Mouse (Mus musculus) midbrain, postnatal 0 days (tissue): Measurements from ENCODE around the gene Slx4ip. TPM values are rescaled to one million over a fixed set of nuclear protein-coding genes. Genes with fewer than 3 reads are reported as not detected.

Experiments
- ATAC-seq: fragments of 200-750 bp; cut with Nextera tagmentation; 2 replicates; pipeline ENCODE4 v1.8.0; 2017; ENCODE audit warnings: moderate number of reproducible peaks, mild to moderate bottlenecking, moderate TSS enrichment, moderate library complexity; ENCODE audit not compliant: low FRiP score
- DNase-seq: peaks from one replicate; pipeline ENCODE4 v3.0.0-alpha.2; 2015; ENCODE audit warnings: low spot score
- H3K27ac ChIP-seq: fragments of 300-500 bp; sonication (generic); 2 replicates; pipeline ENCODE4 v1.5.1; 2014; ENCODE audit warnings: low read depth, mild to moderate bottlenecking, low read length, mixed read lengths
- H3K27me3 ChIP-seq: fragments of 300-500 bp; sonication (generic); 2 replicates; pipeline ENCODE4 v1.6.1; 2014; ENCODE audit warnings: low read length, control low read depth, mixed read lengths; ENCODE audit not compliant: insufficient read depth
- H3K36me3 ChIP-seq: fragments of 300-500 bp; sonication (generic); 2 replicates; pipeline ENCODE4 v1.6.1; 2014; ENCODE audit warnings: low read length, control low read depth, mixed read lengths; ENCODE audit not compliant: insufficient read depth
- H3K4me1 ChIP-seq: fragments of 300-500 bp; sonication (generic); 2 replicates; pipeline ENCODE4 v1.6.1; 2014; ENCODE audit warnings: mild to moderate bottlenecking, control low read depth, antibody characterized with exemption, low read length, mixed read lengths; ENCODE audit not compliant: insufficient read depth
- H3K4me2 ChIP-seq: fragments of 300-500 bp; sonication (generic); 2 replicates; pipeline ENCODE4 v1.6.1; 2014; ENCODE audit warnings: low read depth, mild to moderate bottlenecking, low read length, mixed read lengths; ENCODE audit not compliant: poor library complexity, severe bottlenecking
- H3K4me3 ChIP-seq: fragments of 300-500 bp; sonication (generic); 2 replicates; pipeline ENCODE4 v1.5.1; 2014; ENCODE audit warnings: low read depth, mild to moderate bottlenecking, low read length, moderate library complexity
- H3K9ac ChIP-seq: fragments of 300-500 bp; sonication (generic); replicated peaks from 2 replicates; pipeline ENCODE4 v1.6.1; 2014; ENCODE audit warnings: mild to moderate bottlenecking, low read length, moderate library complexity, mixed read lengths; ENCODE audit not compliant: poor library complexity, severe bottlenecking
- H3K9me3 ChIP-seq: fragments of 300-500 bp; sonication (generic); 2 replicates; pipeline ENCODE4 v1.6.1; 2016; ENCODE audit warnings: low read length, control low read depth
- CTCF ChIP-seq: IDR thresholded peaks from 2 replicates; pipeline ENCODE4 v1.5.1; 2016; ENCODE audit warnings: antibody characterized with exemption, mild to moderate bottlenecking
- WGBS: fragments of 180-500 bp; shearing (Covaris S2); extraction: QIAGEN DNeasy Blood & Tissue Kit; methylation state at CpG from one replicate; pipeline ENCODE4 v1.1.7; 2014; 5-methylcytosine and 5-hydroxymethylcytosine counted together
- polyA plus RNA-seq: library from polyadenylated mRNA; unstranded; fragments of >200 nt; fragmentation: Nextera tagmentation; extraction: Ambion mirVana; gene quantifications from 2 replicates; pipeline ENCODE4 v1.2.1, GENCODE M21; 2015
- total RNA-seq: library from RNA; depleted of rRNA; stranded (reverse); fragments of >200 nt; gene quantifications from 2 replicates; pipeline ENCODE4 v1.2.3, GENCODE M21; 2014

The Slx4ip gene
- total and polyA plus RNA-seq, 2 experiments from 2014 or later, result 8.5 to 9.7 TPM

DNA sequence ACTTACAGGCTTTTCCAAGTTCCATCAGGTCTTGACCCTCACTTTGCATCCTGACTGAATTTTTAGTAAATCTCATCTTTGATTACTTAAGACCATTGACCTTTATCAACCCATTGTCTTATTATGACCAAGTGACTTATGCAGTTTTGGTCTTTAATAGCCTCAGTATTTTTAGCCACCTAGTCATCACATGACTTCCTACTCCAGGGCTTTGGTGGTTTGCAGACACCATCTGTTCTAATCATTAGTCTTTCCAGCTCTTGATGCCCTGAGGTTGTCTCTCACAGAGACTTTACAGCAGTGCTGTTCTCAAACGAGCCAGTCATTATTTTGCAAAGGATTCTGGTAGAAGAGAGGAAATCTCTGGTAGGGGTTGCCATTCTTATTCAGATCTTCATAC, 121.0 kb downstream of the Slx4ip start:
- TF ChIP-seq CTCF, result no peak
- WGBS, result 50% methylated on average over 1 of the region's 1 CpGs
- H3K4me3 ChIP-seq, result no peak overlapping the region
- DNase-seq, result no peak
- no peak overlapping the region for H3K9ac ChIP-seq
- no peaks in the 10 kb centered on the region for H3K36me3 ChIP-seq
- H3K4me1 ChIP-seq, result no peaks in the 10 kb centered on the region
- H3K27me3 ChIP-seq, result no peaks in the 10 kb centered on the region
- H3K4me2 ChIP-seq, result no peak overlapping the region
- no peaks in the 10 kb centered on the region for H3K9me3 ChIP-seq
- no peak for ATAC-seq
- H3K27ac ChIP-seq, result no peak overlapping the region

DNA sequence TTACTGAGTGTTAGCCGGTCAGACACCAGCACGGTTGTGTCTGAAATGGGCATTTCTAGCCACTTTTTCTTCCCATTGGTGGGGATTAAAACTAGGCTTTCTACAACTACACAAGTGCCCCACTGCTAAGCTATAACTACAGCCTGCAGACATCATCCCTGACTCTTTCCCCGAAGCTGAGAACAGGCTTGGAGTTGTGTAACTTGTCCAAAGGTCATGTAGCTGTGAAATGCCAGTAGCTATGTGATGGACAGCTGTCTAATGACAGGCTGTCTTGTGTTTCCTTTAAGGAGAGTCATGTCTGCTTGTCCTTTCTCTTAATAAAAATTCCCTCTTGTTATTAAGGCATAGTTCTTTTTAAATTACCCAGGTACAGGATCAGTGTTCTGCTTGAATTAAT, 122.1 kb downstream of the Slx4ip start:
- ATAC-seq (no peak), DNase-seq (no peak)
- Histone ChIP-seq H3K4me1 (no peaks in the 10 kb centered on the region), H3K4me2 (no peak overlapping the region), H3K9ac (no peak overlapping the region), H3K27me3 (no peaks in the 10 kb centered on the region), H3K36me3 (no peaks in the 10 kb centered on the region), H3K9me3 (no peaks in the 10 kb centered on the region), H3K4me3 (no peak overlapping the region), H3K27ac (no peak overlapping the region)
- WGBS, result 72% methylated on average over 3 of the region's 3 CpGs
- no peak for TF ChIP-seq CTCF

DNA sequence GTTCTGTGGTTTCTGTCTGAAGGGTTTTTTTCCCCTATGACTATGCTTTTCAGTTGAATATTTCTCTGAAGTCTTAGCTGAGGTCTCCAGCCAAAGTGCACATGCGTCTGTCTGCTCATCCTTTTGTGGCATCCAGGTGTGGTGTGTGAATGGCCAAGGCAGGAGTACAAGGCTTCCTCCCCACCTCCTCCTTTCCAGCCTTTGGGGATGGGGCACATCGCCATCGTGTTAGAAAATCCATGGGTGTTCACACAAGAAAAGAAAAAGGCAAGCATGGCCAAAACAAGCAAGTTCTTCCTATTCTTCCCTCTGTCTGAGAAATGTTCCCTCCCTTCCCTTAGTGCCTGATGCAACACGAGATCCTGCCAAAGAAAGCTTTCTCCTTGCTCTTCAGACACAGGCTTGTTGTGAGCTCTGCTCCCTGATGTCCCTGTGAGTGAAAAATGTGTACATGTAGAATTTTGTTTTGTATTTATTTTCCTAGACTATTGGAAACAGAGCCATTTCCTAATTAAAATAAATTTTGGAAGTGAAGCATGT, 122.9 kb downstream of the Slx4ip start:
- Histone ChIP-seq H3K4me2 (no peak overlapping the region), H3K9ac (no peak overlapping the region), H3K36me3 (no peaks in the 10 kb centered on the region), H3K9me3 (no peaks in the 10 kb centered on the region), H3K27me3 (no peaks in the 10 kb centered on the region), H3K4me3 (no peak overlapping the region), H3K4me1 (no peaks in the 10 kb centered on the region), H3K27ac (no peak overlapping the region)
- ATAC-seq (no peak), DNase-seq (peak; percentile 12)
- WGBS, result 57% methylated on average over 4 of the region's 4 CpGs
- TF ChIP-seq CTCF, result no peak

DNA sequence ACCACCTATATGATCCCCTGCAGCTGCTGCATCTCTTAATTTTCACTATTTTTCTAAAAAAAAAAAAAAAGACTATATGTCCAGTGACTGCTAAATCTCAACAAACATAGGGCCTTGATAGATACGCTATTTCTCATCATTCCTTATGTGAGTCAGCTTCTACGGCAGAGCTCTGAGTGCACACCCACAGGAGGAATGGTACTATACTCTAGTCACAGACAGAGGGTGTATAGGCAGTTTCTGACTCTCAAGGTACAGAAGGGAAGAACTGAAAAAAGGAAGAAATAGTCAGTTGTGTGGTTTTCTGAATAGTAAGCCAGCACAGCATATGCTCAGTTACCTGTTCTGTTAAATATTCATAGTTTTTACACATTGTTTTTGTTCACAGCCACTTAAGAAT, 123.4 kb downstream of the Slx4ip start:
- no peak overlapping the region for H3K9ac ChIP-seq
- no peak overlapping the region for H3K4me2 ChIP-seq
- no peaks in the 10 kb centered on the region for H3K27me3 ChIP-seq
- no peaks in the 10 kb centered on the region for H3K4me1 ChIP-seq
- DNase-seq (no peak), ATAC-seq (no peak)
- H3K27ac ChIP-seq, result no peak overlapping the region
- no peak overlapping the region for H3K4me3 ChIP-seq
- no peaks in the 10 kb centered on the region for H3K36me3 ChIP-seq
- 83% methylated on average over 2 of the region's 2 CpGs for WGBS
- no peaks in the 10 kb centered on the region for H3K9me3 ChIP-seq
- TF ChIP-seq CTCF, result no peak

DNA sequence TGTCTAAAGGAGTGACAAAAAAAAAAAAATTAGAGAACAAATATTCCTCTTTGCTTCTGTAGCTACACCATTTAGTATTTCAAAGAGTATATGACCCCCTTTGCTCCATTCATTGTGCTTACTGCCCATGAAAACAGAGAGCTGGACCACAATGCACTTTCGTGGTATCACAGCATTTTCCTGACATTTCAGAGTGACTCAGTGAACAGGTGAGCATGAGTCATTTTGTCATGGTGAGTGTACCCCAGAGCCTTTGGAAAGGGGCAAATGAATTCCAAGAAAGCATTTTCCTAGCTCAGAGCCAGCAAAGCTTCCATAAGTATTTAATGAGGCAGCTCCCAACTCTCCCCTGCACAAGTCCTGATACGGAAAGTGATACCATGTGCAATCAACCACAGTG, 153.1 kb downstream of the Slx4ip start:
- Histone ChIP-seq H3K4me1 (no peaks in the 10 kb centered on the region), H3K4me3 (no peak overlapping the region), H3K27ac (no peak overlapping the region), H3K9ac (no peak overlapping the region), H3K27me3 (no peaks in the 10 kb centered on the region), H3K36me3 (no peaks in the 10 kb centered on the region), H3K9me3 (no peaks in the 10 kb centered on the region), H3K4me2 (no peak overlapping the region)
- 86% methylated on average over 2 of the region's 2 CpGs for WGBS
- no peak for TF ChIP-seq CTCF
- ATAC-seq (no peak), DNase-seq (no peak)

DNA sequence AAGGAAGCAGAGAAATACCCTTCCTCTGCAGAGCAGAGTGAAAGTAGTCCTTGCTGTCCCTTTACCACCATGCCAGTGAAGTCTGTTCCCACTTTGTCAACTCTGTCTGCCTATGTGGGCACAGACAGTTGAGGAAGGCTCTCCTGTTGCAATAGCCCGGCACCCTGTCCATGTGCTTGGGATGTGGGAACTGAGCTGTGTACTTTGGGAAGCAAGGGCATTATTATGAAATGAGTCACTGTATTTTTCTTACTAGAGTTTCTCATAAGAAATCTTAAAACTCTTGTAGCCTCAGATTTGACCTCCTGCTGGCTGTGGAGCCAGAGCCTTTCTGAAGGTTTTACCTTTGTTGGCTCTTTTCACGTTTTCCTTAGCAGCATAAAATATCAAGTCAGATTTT, 158.3 kb downstream of the Slx4ip start:
- no peak overlapping the region for H3K27ac ChIP-seq
- WGBS, result 78% methylated on average over 2 of the region's 2 CpGs
- no peak for ATAC-seq

More for the DNA sequence above, 158.3 kb downstream of the Slx4ip start:
- DNase-seq, result no peak
- no peaks in the 10 kb centered on the region for H3K27me3 ChIP-seq
- no peak overlapping the region for H3K9ac ChIP-seq
- H3K36me3 ChIP-seq, result no peaks in the 10 kb centered on the region
- H3K4me3 ChIP-seq, result no peak overlapping the region
- no peaks in the 10 kb centered on the region for H3K9me3 ChIP-seq
- H3K4me1 ChIP-seq, result no peaks in the 10 kb centered on the region
- no peak overlapping the region for H3K4me2 ChIP-seq
- no peak for TF ChIP-seq CTCF
